Mouse (Mus musculus) liver, adult 2 months (tissue): ENCODE measurements around the gene Parvb.

Experiments
- CTCF ChIP-seq: fragments of 200-500 bp; IDR thresholded peaks from 2 replicates; pipeline ENCODE4 v1.5.1; 2011; ENCODE audit warnings: low read depth, low read length, control low read depth
- POLR2A ChIP-seq: fragments of 200-500 bp; IDR thresholded peaks from 2 replicates; pipeline ENCODE4 v1.6.1; 2011; ENCODE audit warnings: low read length, control low read depth; ENCODE audit not compliant: insufficient read depth; ENCODE audit errors: extremely low read depth

GRCm38 (mm10) chr15:84212756-84213105, 19.1 kb upstream of the Parvb start:
- TF ChIP-seq POLR2A (no peak), CTCF (no peak)
